Mouse (Mus musculus): Measurements from ENCODE around the gene Glyr1.

Gene Glyr1

DNA sequence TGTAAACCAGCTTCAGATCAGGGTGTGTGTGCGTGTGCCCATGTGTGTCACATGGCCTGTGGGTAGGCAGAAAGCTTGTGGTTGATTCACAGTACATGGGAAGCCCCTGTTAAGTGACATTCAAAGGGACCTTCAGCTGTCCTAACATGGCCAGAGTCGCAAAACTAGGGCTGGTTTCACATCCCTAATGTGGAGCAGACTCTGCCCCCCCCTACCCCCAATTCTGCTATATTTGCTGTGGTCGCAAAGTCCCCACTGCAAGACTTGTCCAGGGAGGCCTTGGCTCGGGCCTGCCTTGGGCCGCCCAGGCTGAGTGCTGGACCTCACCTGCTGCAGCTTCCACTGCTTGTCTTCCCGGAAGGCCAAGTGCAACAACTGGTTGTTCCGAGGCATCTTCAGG lies 38.4 kb downstream of the Glyr1 start:
- no peak for DNase-seq

GRCm38 (mm10) chr16:5010371-5010935 lies 39.2 kb downstream of the Glyr1 start:
- DNase-seq = no peak

DNA sequence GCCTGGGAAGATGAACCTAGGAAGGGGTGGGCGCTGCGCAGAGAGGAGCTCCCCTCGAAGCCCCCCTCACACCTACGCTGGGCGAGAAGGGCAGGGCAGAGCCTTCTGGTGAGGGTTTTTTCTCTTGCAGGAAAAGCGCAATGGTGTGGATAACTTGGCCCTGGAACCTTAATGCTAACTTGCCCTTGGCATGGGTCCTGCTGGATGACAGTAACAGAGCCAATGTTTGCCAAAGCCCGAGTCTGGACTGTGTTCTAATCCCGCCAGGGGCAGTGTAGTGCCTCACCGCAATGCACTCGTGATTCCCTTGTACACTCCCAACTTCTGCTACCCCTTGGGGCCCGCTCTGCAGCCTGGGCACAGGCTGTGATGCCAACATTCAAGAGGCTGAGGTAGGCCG lies 41.6 kb downstream of the Glyr1 start:
- peak; percentile 69 to 82 for DNase-seq

DNA sequence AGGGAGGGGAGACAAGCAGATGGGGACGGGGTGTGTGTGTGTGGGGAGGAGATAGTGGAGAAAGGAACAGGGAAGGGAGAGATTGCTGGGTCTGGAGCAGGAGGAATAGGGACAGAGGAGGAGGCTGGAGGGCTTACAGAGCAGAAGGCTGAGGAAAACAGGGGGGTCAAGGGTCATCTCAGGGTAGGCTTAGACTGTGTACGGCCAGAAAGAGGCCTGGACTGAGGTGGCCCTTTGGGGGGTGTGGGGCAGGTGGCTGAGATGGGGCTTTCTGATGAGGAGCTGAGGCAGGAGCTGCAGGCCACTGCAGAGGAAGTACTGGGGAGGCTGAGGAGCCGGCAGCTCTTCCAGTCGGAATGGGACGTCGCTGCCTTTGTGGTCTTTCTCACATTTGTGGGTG lies 42.2 kb downstream of the Glyr1 start:
- DNase-seq = peak; percentile 40 to 50

DNA sequence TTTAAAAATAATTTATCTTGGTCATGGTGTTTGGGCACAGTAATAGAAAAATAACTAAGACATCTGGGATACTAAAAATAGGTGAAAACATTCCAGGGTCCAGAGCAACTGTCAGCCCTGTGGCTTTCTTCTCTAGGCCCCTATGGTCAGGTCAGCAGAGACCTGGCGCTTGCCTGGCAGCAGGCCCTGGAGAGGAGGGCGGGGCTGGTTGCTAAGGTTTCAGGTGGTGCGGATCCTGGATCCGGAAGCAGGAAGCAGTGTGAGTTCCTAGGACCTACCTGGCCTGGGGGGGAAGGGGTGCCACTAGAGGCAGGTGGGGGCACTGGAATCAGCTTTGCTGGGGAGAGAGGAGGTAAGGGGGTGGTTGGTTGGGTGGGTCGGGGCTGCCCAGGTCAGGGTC lies 42.6 kb downstream of the Glyr1 start, which contains the start of gene Smim22:
TSS of gene Smim22 (plus strand) at position 222 of the 400 bp plus-strand sequence.
- peak; percentile 90 to 92 for DNase-seq

GRCm38 (mm10) chr16:5000611-5001010 lies 49.1 kb downstream of the Glyr1 start:
- DNase-seq = peak; percentile 71 to 75

DNA sequence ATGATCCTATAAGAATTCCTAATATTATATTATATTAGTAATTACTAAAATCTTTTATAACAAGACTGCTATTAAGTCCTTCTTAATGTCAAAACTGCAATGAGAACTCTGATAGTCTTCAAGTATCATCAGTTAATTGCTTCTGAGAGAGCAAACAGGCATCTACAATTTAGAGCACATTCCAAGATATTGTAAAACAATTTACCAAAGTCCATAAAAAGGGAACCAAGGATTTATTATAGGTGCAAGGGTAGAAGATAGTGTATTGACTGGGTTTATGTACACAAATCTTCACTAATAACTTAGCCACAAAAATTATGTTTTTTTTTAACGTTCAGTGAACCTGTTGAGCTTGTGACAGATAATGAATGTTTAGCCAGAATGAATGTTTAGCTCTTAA lies 50.7 kb downstream of the Glyr1 start:
- DNase-seq = no peak

DNA sequence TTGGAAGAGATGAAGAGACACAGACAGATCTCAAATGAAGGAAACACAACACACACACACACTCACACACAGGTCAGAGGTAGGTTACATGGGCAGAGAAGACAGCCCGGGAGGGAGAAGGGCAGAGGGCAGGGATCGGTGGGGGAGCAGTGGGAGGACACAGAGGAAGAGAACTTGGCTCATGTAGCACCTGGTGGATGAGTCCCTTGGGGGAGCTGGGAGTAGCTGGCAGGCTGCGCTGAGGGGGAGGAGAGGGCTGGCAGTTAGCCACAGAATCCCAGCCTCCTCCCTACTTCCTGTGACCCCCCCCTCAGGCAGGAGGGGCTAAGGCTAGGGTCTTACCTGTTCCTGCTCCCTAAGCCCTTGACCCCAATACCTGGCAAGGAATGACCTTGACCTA lies 52.1 kb downstream of the Glyr1 start, which contains the start of gene Sept12:
TSS of gene Sept12 (minus strand) at position 300 of the 400 bp plus-strand sequence.
- peak; percentile 54 to 57 for DNase-seq

- DNase-seq = no peak
Observed at GRCm38 (mm10) chr16:4993276-4993675, 56.4 kb downstream of the Glyr1 start.

- DNase-seq = no peak
Observed at GRCm38 (mm10) chr16:4984717-4985116, 64.9 kb downstream of the Glyr1 start.

DNA sequence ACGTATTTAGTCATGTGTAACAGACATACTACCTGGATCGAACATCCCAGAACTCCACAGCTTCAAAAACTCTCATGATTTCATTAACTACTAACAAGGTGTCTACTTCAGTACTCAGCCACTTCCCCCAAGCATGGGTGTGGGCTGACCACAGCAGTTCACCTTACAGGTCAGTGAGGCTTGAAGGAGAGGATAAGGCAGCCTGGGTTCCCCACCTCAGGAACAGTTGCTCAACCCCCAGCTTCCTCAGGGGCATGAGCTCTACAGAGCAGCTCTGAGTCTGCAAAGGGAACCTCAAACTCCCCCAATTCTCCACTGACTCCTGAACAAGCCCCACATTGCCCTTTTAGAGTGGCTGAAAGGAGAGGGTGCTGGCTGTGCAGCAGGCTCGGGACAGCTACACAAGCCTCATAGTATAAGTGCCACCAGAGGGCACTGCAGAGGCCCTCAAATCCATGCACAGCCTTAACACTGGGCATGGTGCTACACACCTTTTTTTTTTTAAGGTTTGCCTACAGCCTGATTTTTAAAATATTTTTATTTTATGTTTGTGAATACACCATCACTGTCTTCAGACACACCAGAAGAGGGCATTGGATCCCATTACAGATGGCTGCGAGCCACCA lies 69.8 kb downstream of the Glyr1 start:
- DNase-seq = peak; percentile 38 to 73

GRCm38 (mm10) chr16:4978275-4979051 lies 71.2 kb downstream of the Glyr1 start:
- DNase-seq = peak; percentile 52 to 63

DNA sequence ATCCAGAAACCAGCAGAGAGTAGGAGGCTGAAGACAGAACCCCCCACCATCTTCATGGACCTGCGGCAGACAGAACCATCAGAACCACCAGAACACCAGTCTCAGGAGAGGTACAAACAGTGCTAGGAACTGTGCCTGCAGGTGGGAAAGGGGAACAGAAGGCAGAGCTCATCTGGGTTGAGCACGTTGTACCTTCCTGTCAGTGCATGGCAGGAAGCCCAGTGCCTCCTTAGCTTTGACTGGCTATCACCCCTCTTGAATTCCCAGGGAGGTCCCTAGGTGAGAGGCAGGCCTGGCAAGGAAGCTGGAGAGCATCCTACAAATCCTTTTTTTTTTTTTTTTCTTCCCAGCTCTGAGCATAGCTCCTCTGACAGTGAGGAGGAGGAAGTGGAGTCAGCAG lies 73.5 kb downstream of the Glyr1 start:
- no peak for DNase-seq

- DNase-seq = no peak
Observed at GRCm38 (mm10) chr16:4974521-4974920, 75.1 kb downstream of the Glyr1 start.

DNA sequence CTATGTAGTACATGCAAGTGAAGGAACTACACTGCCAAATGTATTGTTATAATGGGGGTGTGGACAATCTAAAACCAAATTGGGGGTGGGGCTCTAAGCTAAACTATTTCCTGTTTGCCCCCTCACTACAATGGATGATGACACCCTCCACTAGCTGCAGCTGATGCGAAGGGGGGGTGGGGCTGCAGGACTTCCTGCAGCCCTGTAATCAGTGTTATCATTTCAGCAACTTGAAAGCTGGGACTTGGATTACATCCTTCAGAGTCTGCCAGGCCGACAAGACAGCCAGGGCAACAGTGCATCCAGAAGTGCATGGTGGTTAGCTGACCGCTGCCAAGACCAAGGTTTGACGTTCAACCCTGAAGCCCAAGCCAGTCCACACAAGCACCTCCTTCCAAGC lies 78.0 kb downstream of the Glyr1 start:
- peak; percentile 26 to 36 for DNase-seq

GRCm38 (mm10) chr16:4969055-4969843 lies 80.4 kb downstream of the Glyr1 start:
- no peak for DNase-seq

DNA sequence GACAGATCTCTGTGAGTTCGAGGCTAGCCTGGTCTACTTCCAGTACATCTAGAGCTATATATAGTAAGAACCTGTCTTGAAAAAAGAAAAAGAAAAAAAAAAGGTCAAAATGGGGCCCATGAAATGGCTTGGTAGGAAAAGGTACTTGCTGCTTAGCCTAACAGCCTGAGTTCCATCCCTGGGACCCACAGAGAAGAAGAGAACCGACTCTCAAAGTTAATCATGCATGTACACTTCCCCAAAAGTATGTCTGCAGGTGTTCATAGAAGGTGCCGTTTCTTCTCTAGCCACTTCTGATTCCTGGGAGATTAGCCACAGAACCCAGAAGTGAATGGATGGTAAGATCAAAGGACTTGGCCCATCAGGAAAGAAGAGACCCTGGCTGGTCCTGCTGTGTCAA lies 81.2 kb downstream of the Glyr1 start:
- no peak for DNase-seq

DNA sequence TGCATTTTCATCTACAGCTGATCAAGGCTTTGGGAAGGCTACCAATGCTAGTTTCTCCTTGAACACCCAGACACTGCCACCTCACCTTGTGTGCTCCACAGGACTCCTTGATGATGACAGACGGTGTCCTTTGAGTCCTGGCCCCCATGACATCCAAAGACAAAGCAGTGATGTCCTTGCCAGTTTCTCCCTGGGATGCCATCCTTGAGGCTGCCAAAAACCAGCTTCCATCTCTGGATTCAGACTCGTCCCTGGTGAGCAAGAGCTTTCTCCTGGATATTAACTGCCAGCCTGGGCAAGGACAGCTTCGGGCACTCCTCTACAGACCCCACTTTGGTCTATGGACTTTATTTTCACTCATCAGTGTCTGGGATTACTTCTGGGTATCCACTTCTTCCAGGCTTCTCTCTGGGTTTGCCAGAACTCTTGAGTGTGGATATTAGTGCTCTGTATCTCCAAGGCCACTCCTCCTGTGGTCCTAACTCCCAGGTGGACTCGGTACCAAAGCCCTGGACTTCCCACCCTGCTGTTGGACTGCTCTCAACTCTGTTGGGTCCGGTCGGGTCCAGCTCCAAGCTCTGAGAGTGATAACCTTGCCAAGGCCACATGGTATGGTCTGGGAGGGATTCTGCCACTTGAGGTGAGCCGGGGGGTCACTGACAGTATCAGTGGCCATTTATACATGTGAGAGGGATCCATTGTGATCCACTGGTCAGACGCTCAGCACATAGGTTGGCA lies 84.1 kb downstream of the Glyr1 start:
- no peak for DNase-seq

- DNase-seq = no peak
Observed at GRCm38 (mm10) chr16:4964731-4965391, 84.8 kb downstream of the Glyr1 start.
